Mouse (Mus musculus): ENCODE results near the gene Serpina3a. TPM values are rescaled to one million over a fixed set of nuclear protein-coding genes. Genes with fewer than 3 reads are reported as not detected.
"Not testable (repeated sequence)": the region's sequence is repeated elsewhere in the genome, so short reads cannot be mapped to it uniquely, and the experiment has no call there.

Serpina3a gene
- polyA plus RNA-seq (2012; rRNA removed), result not detected in 2 replicates

DNA sequence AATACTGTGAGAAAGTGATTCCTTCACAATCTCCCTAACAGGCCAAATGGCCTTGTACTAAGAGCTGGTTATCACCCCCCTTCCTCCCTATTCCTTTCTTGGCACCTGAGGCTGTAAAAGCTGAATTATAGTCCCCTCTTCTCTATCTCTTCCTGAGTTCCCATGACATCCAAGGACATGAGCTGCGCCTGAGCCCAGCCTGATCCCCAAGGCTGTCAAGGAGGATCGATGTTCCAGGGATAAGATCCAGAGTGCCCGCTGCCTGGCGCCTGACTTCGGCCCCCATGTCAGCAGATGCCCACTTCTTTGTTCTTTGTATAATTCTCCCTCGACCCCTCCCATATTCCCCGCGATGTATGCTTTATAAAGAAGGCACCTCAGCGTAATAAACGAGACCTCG lies at the start of gene Serpina3a:
Serpina3a (plus strand) TSS at position 392 of the 400 bp plus-strand sequence.
- not testable (repeated sequence) for DNase-seq (ENCODE audit: extremely low spot score in 1 of 2, low spot score in 1 of 2)

DNA sequence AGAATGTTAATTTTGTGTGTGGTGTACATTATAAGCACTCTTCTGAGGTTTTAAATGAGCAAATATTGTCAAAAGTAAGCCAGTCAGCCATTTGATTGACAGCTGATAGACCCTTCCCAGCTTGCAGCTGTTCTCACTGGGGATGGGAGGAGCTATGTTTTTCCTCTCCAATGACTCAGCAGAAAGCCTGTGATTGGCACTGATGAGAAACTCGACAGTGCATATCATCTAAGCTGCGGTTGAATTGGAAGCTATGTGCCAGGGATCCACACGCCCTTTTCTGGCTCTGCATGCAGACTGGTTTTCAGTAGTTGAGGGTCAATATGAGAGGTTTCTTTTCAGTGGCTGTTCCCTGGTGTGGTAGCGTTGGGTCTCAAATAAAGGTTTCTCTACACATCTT lies 48.0 kb upstream of the Serpina3a start:
- DNase-seq (ENCODE audit: extremely low spot score in 1 of 2, low spot score in 1 of 2), result no peak

DNA sequence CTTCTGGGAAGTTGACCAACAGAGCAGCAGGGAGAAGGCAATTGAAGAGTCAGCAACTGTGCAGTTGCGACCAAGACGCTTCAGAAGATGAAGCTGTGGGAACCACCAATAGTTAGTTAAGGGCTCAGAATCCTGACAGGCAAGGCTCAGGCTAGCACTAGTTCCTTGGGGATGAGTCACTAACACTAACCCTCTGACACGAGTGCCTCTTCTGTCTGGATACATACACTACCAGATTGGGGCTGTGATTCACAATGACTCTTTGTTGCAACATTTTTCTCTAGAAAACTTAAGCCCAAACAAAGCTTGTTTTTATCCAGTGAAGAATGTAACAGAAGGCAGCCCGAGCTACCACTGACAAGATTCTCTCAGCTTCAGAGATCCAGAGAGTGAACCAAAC lies 47.5 kb upstream of the Serpina3a start:
- no peak for DNase-seq (ENCODE audit: extremely low spot score in 1 of 2, low spot score in 1 of 2)

DNA sequence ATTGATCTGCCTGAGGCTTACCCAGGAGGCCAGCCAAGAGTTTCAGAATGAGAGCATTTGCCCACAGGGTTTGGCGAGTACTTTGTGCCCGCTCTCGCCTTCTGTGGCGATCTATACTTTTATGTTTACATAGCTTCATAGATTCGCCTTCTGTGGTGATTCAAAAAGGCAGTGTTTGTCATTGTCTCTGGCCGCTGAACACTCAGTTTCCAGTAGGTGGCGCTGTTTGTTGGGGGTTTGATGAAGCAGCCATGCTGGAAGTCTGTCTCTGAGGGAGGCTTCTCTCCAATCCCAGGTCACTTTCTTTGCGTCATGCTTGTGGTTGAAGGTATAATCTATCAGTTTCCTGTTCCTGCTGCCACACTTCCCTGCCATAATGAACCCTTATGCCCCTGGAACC lies 46.3 kb upstream of the Serpina3a start:
- peak in 1 of 2 experiments; percentile 67 for DNase-seq (ENCODE audit: extremely low spot score in 1 of 2, low spot score in 1 of 2)

DNA sequence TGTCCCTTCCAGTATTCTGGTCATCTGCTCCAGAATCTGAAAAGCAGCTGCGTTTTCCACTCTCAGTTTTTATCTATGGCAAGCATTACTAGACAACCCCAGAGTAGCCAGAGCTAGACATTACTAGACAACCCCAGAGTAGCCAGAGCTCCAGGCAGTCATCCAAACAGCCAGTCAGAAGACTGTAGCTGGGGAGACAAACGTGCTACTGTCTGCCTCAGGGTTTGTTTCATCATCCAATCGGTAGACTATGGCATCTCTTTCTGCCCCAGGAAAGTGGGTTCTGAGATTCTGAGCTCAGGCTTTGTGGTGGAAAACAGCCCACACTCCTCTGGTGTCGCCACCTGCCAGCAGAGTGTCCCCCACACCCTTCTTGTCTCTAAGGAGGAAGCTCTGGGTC lies 45.0 kb upstream of the Serpina3a start:
- DNase-seq (ENCODE audit: extremely low spot score in 1 of 2, low spot score in 1 of 2), result peak; percentile 44 to 82

GRCm38 (mm10) chr12:104069620-104070019 lies 42.9 kb upstream of the Serpina3a start:
- DNase-seq (ENCODE audit: extremely low spot score in 1 of 2, low spot score in 1 of 2), result peak; percentile 48 to 95

- DNase-seq (ENCODE audit: extremely low spot score in 1 of 2, low spot score in 1 of 2), result no peak
Measured at GRCm38 (mm10) chr12:104071708-104072107, 40.8 kb upstream of the Serpina3a start.

- DNase-seq (ENCODE audit: extremely low spot score in 1 of 2, low spot score in 1 of 2), result peak in 1 of 2 experiments; percentile 62
Measured at GRCm38 (mm10) chr12:104072286-104072685, 40.2 kb upstream of the Serpina3a start.

- DNase-seq (ENCODE audit: extremely low spot score in 1 of 2, low spot score in 1 of 2), result no peak
Measured at GRCm38 (mm10) chr12:104090119-104090518, 22.4 kb upstream of the Serpina3a start.

GRCm38 (mm10) chr12:104091303-104091702 lies 21.2 kb upstream of the Serpina3a start:
- DNase-seq (ENCODE audit: extremely low spot score in 1 of 2, low spot score in 1 of 2), result no peak

DNA sequence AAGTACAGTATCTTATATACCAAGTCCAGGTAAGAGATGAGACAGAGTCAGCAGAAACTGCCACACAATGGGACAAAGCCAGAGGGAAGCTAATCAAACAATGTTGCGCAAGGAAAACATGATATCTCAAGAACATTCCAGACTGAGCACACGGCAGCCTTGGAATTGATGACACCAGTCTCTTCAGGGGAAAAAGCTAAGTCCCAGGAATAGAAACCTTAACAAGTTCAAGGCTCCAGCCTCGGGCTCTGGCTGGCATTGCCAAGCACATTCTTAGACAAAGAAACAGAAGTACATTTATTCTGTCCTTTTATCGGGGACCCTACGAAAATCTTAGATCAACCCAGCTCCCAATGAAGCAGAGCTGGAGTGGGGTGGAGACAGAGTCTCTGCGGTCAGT lies 11.8 kb upstream of the Serpina3a start, which contains the start of gene Serpina5:
Serpina5 (plus strand) TSS at position 346 of the 400 bp plus-strand sequence.
- DNase-seq (ENCODE audit: extremely low spot score in 1 of 2, low spot score in 1 of 2), result no peak

- no peak for DNase-seq (ENCODE audit: extremely low spot score in 1 of 2, low spot score in 1 of 2)
Measured at GRCm38 (mm10) chr12:104105847-104106246, 6.7 kb upstream of the Serpina3a start.

- DNase-seq (ENCODE audit: extremely low spot score in 1 of 2, low spot score in 1 of 2), result no peak
Measured at GRCm38 (mm10) chr12:104106919-104107318, 5.6 kb upstream of the Serpina3a start.

DNA sequence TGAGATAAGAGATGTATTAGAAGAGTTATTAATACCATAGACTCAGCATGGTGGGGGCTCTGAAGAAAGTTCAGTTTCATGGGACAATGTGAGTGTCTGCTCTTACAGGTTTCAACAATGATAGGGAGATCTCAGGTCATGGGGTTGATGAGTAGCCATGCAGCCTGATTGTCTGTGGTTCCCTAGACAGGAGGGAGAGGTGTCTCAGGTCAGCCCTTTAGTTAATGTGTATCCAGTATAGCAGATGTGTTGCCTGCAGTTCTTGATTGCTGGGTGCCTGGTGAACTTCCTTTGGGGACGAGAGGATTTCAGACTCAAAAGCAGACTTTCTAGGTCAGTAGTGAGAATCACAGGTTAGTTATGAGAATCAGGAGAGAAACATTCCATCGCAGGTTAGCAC lies 4.0 kb upstream of the Serpina3a start:
- DNase-seq (ENCODE audit: extremely low spot score in 1 of 2, low spot score in 1 of 2), result no peak

GRCm38 (mm10) chr12:104114921-104115579 lies 2.5 kb downstream of the Serpina3a start:
- no peak for DNase-seq (ENCODE audit: extremely low spot score in 1 of 2, low spot score in 1 of 2)

DNA sequence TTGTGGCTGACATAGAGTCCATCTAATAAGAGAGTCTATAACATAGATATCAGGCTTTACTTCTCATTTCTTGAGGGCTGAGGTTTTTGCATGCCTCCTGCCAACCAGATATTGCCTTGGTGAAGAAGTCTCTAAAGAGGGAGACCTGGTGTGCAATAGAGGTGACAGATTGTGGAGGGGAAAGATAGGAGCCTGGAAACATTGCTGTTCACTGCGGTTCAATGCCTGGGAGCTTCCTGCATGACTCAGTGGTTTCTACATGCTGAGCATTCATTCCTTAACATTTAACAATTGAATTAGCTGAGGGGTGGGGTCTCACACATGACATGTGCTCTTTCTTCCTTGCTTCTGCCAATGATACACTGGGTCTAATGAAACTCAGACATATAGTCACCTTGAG lies 10.6 kb downstream of the Serpina3a start:
- DNase-seq (ENCODE audit: extremely low spot score in 1 of 2, low spot score in 1 of 2), result no peak

- no peak for DNase-seq (ENCODE audit: extremely low spot score in 1 of 2, low spot score in 1 of 2)
Measured at GRCm38 (mm10) chr12:104123996-104124395, 11.5 kb downstream of the Serpina3a start.

DNA sequence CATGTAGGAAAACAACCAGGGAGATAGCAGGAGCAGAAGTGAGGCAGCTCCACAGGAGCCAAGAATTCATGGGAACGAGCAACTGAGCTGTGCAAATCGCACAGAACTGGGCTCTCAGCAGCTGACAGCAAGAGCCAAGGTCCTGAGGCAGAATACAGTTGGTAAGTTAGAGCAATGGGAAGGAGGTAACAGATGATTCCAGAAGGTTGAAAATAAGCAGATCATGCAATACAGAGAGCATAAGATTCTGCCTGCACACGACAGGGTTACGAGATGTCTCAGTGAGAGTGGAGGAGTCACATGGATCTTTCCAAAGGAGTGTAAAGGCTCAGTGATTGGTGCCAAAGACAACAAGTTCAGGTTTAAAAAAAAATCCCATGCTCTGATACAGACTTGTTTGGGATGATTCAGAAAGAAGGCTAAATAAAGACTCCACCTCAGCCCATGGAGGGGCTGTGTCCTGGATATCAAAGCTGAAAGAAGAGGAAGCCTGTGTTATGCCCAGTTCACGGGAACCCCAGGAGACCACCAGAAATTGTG lies 12.6 kb downstream of the Serpina3a start:
- no peak for DNase-seq (ENCODE audit: extremely low spot score in 1 of 2, low spot score in 1 of 2)

GRCm38 (mm10) chr12:104127696-104128095 lies 15.2 kb downstream of the Serpina3a start, which contains the start of gene Serpina3b:
Gene Serpina3b, plus strand, starts transcription at chr12:104127996.
- no peak for DNase-seq (ENCODE audit: extremely low spot score in 1 of 2, low spot score in 1 of 2)

GRCm38 (mm10) chr12:104131041-104131440 lies 18.5 kb downstream of the Serpina3a start:
- no peak for DNase-seq (ENCODE audit: extremely low spot score in 1 of 2, low spot score in 1 of 2)

- no peak for DNase-seq (ENCODE audit: extremely low spot score in 1 of 2, low spot score in 1 of 2)
Measured at GRCm38 (mm10) chr12:104138216-104138615, 25.7 kb downstream of the Serpina3a start.

DNA sequence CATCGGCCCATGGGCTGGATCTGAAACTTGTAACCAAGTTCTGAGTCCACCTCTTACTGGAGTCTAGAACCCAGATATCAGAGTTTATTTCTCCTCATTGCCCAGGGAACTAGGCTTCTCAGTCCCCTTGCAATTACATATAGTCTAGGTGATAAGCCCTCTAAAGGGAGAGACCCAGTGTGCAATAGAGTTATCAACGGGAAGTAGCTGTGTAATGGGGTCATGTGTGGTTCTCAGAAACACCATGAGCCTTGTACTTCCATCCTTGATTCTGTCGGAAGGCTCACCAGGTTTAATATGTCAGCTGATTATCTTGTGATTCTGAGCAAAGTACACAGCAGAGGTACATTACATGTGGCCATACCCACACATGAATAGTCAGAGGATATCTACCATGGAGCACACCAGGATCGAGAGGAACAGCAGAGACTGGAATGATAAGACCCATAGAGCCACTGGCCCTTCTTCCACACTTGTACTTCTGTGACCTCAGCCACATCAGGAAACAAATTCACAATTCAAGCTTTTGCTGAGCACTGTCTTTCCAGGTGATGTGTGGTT lies 28.1 kb downstream of the Serpina3a start:
- DNase-seq (ENCODE audit: extremely low spot score in 1 of 2, low spot score in 1 of 2), result no peak

Data from frontal cortex, adult 2 months (tissue).